Mouse (Mus musculus) heart, embryonic 14.5 days (tissue): ENCODE data around the gene Tmem229b. TPM values are rescaled to one million over a fixed set of nuclear protein-coding genes. Genes with fewer than 3 reads are reported as not detected.
"Not testable (repeated sequence)": the region's sequence is repeated elsewhere in the genome, so short reads cannot be mapped to it uniquely, and the experiment has no call there.

ENCODE experiments used
- ATAC-seq: fragments of 200-750 bp; cut with Nextera tagmentation; 2 replicates; pipeline ENCODE4 v1.8.0; 2017; ENCODE audit warnings: low read depth, moderate TSS enrichment; ENCODE audit not compliant: insufficient number of reproducible peaks, insufficient read depth, low FRiP score
- H3K27ac ChIP-seq, 2 experiments: fragments of 200-500 bp in 1 of 2; fragments of 300-500 bp in 1 of 2; sonication (generic) in 1 of 2; replicated peaks in 1 of 2; 2 replicates each; pipeline ENCODE4 v1.5.1; 2012 to 2014; ENCODE audit warnings: low read depth in 2 of 2, low read length in 2 of 2, control low read depth in 1 of 2, mild to moderate bottlenecking in 1 of 2, mixed read lengths in 1 of 2; ENCODE audit not compliant: control insufficient read depth in 1 of 2, insufficient read depth in 1 of 2
- H3K27me3 ChIP-seq: fragments of 300-500 bp; sonication (generic); 2 replicates; pipeline ENCODE4 v1.6.1; 2014; ENCODE audit warnings: mild to moderate bottlenecking, low read length, control low read depth; ENCODE audit not compliant: control insufficient read depth, insufficient read depth
- H3K36me3 ChIP-seq: fragments of 300-500 bp; sonication (generic); 2 replicates; pipeline ENCODE4 v1.6.1; 2014; ENCODE audit warnings: mild to moderate bottlenecking, control low read depth, low read length, mixed read lengths; ENCODE audit not compliant: control insufficient read depth, insufficient read depth
- H3K4me1 ChIP-seq, 2 experiments: fragments of 200-500 bp in 1 of 2; fragments of 300-500 bp in 1 of 2; sonication (generic) in 1 of 2; 2 replicates each; pipeline ENCODE4 v1.6.1; 2012 to 2014; ENCODE audit warnings: low read length in 2 of 2, control low read depth in 1 of 2, mixed read lengths in 1 of 2; ENCODE audit not compliant: control insufficient read depth in 2 of 2, insufficient read depth in 2 of 2
- H3K4me2 ChIP-seq: fragments of 300-500 bp; sonication (generic); 2 replicates; pipeline ENCODE4 v1.6.1; 2014; ENCODE audit warnings: mild to moderate bottlenecking, low read length
- H3K4me3 ChIP-seq, 2 experiments: fragments of 200-500 bp in 1 of 2; fragments of 300-500 bp in 1 of 2; sonication (generic) in 1 of 2; 2 replicates each; pipeline ENCODE4 v1.5.1; 2012 to 2014; ENCODE audit warnings: low read length in 2 of 2, mild to moderate bottlenecking in 2 of 2, control low read depth in 1 of 2, low read depth in 1 of 2, moderate library complexity in 1 of 2; ENCODE audit not compliant: control insufficient read depth in 1 of 2, insufficient read depth in 1 of 2
- H3K9ac ChIP-seq: fragments of 300-500 bp; sonication (generic); 2 replicates; pipeline ENCODE4 v1.6.1; 2014; ENCODE audit warnings: mild to moderate bottlenecking, low read length
- H3K9me3 ChIP-seq: fragments of 300-500 bp; sonication (generic); 2 replicates; pipeline ENCODE4 v1.6.1; 2016; ENCODE audit warnings: low read length, control low read depth; ENCODE audit not compliant: control insufficient read depth
- WGBS: fragments of 180-500 bp; shearing (Covaris S2); extraction: QIAGEN DNeasy Blood & Tissue Kit; methylation state at CpG from one replicate; pipeline ENCODE4 v1.1.7; 2014; 5-methylcytosine and 5-hydroxymethylcytosine counted together
- polyA plus RNA-seq: library from polyadenylated mRNA; unstranded; fragments of >200 nt; fragmentation: Nextera tagmentation; extraction: Ambion mirVana; gene quantifications from 2 replicates; pipeline ENCODE4 v1.2.1, GENCODE M21; 2014

Tmem229b gene
- polyA plus RNA-seq, 1 experiment from 2014 or later = 2.2 TPM

GRCm38 (mm10) chr12:78977078-78977477 is 30.3 kb downstream of the Tmem229b start:
- 59% methylated on average over 4 of the region's 4 CpGs for WGBS
- ATAC-seq = no peak
- no peaks in the 10 kb centered on the region for H3K36me3 ChIP-seq

GRCm38 (mm10) chr12:78975836-78976235 is 31.6 kb downstream of the Tmem229b start:
- ATAC-seq = no peak
- Histone ChIP-seq H3K27ac (no peak overlapping the region), H3K9ac (no peak overlapping the region), H3K4me3 (no peak overlapping the region), H3K4me2 (no peak overlapping the region), H3K4me1 (peaks cover 0 to 4% of the 10 kb centered on the region in 2 experiments; a peak in 1 of 4 replicates), H3K27me3 (no peaks in the 10 kb centered on the region), H3K36me3 (no peaks in the 10 kb centered on the region), H3K9me3 (no peaks in the 10 kb centered on the region)
- WGBS = 92% methylated on average over 4 of the region's 4 CpGs

More at GRCm38 (mm10) chr12:78977078-78977477, 30.3 kb downstream of the Tmem229b start:
- Histone ChIP-seq H3K4me1 (peaks cover 0 to 4% of the 10 kb centered on the region in 2 experiments; a peak in 1 of 4 replicates), H3K27me3 (no peaks in the 10 kb centered on the region), H3K9me3 (no peaks in the 10 kb centered on the region), H3K27ac (no peak overlapping the region), H3K4me2 (no peak overlapping the region), H3K9ac (no peak overlapping the region), H3K4me3 (no peak overlapping the region)

- Histone ChIP-seq H3K4me3 (no peak overlapping the region), H3K27ac (no peak overlapping the region), H3K36me3 (no peaks in the 10 kb centered on the region), H3K9ac (no peak overlapping the region), H3K4me2 (no peak overlapping the region), H3K9me3 (no peaks in the 10 kb centered on the region), H3K27me3 (no peaks in the 10 kb centered on the region), H3K4me1 (peaks cover 0 to 4% of the 10 kb centered on the region in 2 experiments; a peak in 1 of 4 replicates)
- no peak for ATAC-seq
- WGBS = 89% methylated on average over 5 of the region's 5 CpGs
Observed at GRCm38 (mm10) chr12:78974767-78975166, 32.7 kb downstream of the Tmem229b start.

- Histone ChIP-seq H3K27me3 (no peaks in the 10 kb centered on the region), H3K9me3 (no peaks in the 10 kb centered on the region), H3K4me3 (no peak overlapping the region), H3K9ac (no peak overlapping the region), H3K4me1 (peaks cover 0 to 4% of the 10 kb centered on the region in 2 experiments; a peak in 1 of 4 replicates), H3K27ac (no peak overlapping the region), H3K36me3 (no peaks in the 10 kb centered on the region), H3K4me2 (no peak overlapping the region)
- WGBS = 79% methylated on average over 2 of the region's 2 CpGs
- ATAC-seq = no peak
Observed at GRCm38 (mm10) chr12:78973779-78974178, 33.6 kb downstream of the Tmem229b start.

- H3K27ac ChIP-seq = no peak overlapping the region
- H3K4me2 ChIP-seq = no peak overlapping the region
- no peak overlapping the region for H3K4me3 ChIP-seq
- no peaks in the 10 kb centered on the region for H3K4me1 ChIP-seq
- ATAC-seq = no peak
- H3K27me3 ChIP-seq = no peaks in the 10 kb centered on the region
- WGBS = 52% methylated on average over 2 of the region's 2 CpGs
- no peak overlapping the region for H3K9ac ChIP-seq
- H3K36me3 ChIP-seq = no peaks in the 10 kb centered on the region
- no peaks in the 10 kb centered on the region for H3K9me3 ChIP-seq
Observed at GRCm38 (mm10) chr12:78971649-78972048, 35.8 kb downstream of the Tmem229b start.

GRCm38 (mm10) chr12:78970725-78971124 is 36.7 kb downstream of the Tmem229b start:
- Histone ChIP-seq H3K9ac (no peak overlapping the region), H3K27me3 (no peaks in the 10 kb centered on the region), H3K9me3 (no peaks in the 10 kb centered on the region), H3K4me1 (no peaks in the 10 kb centered on the region), H3K4me3 (no peak overlapping the region), H3K4me2 (no peak overlapping the region), H3K36me3 (no peaks in the 10 kb centered on the region), H3K27ac (no peak overlapping the region)
- ATAC-seq = no peak
- WGBS = 79% methylated on average over 7 of the region's 7 CpGs

- not testable (repeated sequence) for ATAC-seq, H3K9ac ChIP-seq, H3K27me3 ChIP-seq, H3K4me3 ChIP-seq, H3K4me1 ChIP-seq, H3K27ac ChIP-seq, H3K4me2 ChIP-seq, H3K9me3 ChIP-seq, H3K36me3 ChIP-seq
- 86% methylated on average over 8 of the region's 11 CpGs for WGBS
Observed at GRCm38 (mm10) chr12:78964496-78964895, 42.9 kb downstream of the Tmem229b start.

GRCm38 (mm10) chr12:78956405-78956804 is 51.0 kb downstream of the Tmem229b start:
- H3K4me2 ChIP-seq = no peak overlapping the region
- no peak for ATAC-seq
- H3K9ac ChIP-seq = no peak overlapping the region
- H3K27ac ChIP-seq = no peak overlapping the region
- 75% methylated on average over 4 of the region's 4 CpGs for WGBS
- H3K4me3 ChIP-seq = no peak overlapping the region
- H3K9me3 ChIP-seq = peaks cover 22% of the 10 kb centered on the region
- H3K36me3 ChIP-seq = no peaks in the 10 kb centered on the region
- H3K4me1 ChIP-seq = peaks cover 4 to 11% of the 10 kb centered on the region in 2 experiments; a peak in 3 of 4 replicates
- H3K27me3 ChIP-seq = no peaks in the 10 kb centered on the region
